In genomic region chr5:143284762-143285161, GRCm38 (mm10) we compare ENCODE assay signal across 15 mouse cellular contexts. TPM values are rescaled to one million over a fixed set of nuclear protein-coding genes. Genes with fewer than 3 reads are reported as not detected.
DNase-seq lines count a peak whose midpoint lies in the region; ATAC-seq and TF ChIP-seq lines count a peak whose summit lies in the region.
"Had no signal": no experiment of that assay in that cellular context is flagged by ENCODE, and none has a peak within 500 bp of the region (broad histone marks: within the 10 kb centered on the region; RNA-seq: fewer than 3 reads in every experiment).

No protein-coding gene starts in this region.

- intact Hi-C loops in left cerebral cortex, postnatal 4 days (cut with DNase I), result no loop called here

- TF ChIP-seq CTCF in midbrain, postnatal 0 days (IDR thresholded peaks at IDR 0.05), result peak; percentile 42

- H3K4me2 ChIP-seq in midbrain, postnatal 0 days (ENCODE audit: low read depth, low read length, poor library complexity, severe bottlenecking), result no peak overlapping the region
- H3K4me2 ChIP-seq: forebrain, embryonic 12.5 days; midbrain, embryonic 13.5 days had no signal

- peaks cover 23% of the 10 kb centered on the region for H3K27me3 ChIP-seq in midbrain, postnatal 0 days (ENCODE audit: insufficient read depth, low read length)
- peaks cover 52% of the 10 kb centered on the region for H3K27me3 ChIP-seq in midbrain, embryonic 10.5 days (ENCODE audit: low read depth, poor library complexity, severe bottlenecking)

- H3K9ac ChIP-seq in midbrain, postnatal 0 days (replicated peaks; ENCODE audit: low read length, poor library complexity, severe bottlenecking), result no peak overlapping the region
- H3K9ac ChIP-seq: forebrain, embryonic 12.5 days; midbrain, embryonic 13.5 days had no signal

- DNase-seq in CD4-positive, CD25-positive, alpha-beta regulatory T cell, adult 2 months (ENCODE audit: low read depth, low spot score), result peak; percentile 25
- peak; percentile 35 for DNase-seq in kidney, adult 9 months
- no peak for DNase-seq in kidney, adult 11 months
- no peak for DNase-seq in midbrain, postnatal 0 days (ENCODE audit: low spot score)
- no peak for DNase-seq in midbrain, embryonic 10.5 days (ENCODE audit: low spot score)
- no peak for DNase-seq in left cerebral cortex, postnatal 4 days
- DNase-seq in adrenal gland, postnatal 14 days, result no peak
- DNase-seq: cerebellum, adult 9-10 months; spleen, adult 18-20 months had no signal

- no peaks in the 10 kb centered on the region; the same call in 1 of the 2 replicates for H3K36me3 ChIP-seq in midbrain, postnatal 0 days (ENCODE audit: insufficient read depth, low read length)
- H3K36me3 ChIP-seq in midbrain, embryonic 10.5 days, result no peaks in the 10 kb centered on the region
- H3K36me3 ChIP-seq: midbrain, embryonic 13.5 days had no signal

- no peak overlapping the region for H3K4me3 ChIP-seq in midbrain, postnatal 0 days (ENCODE audit: low read depth, low read length)
- no peak overlapping the region for H3K4me3 ChIP-seq in midbrain, embryonic 10.5 days
- H3K4me3 ChIP-seq: forebrain, embryonic 12.5 days; midbrain, embryonic 13.5 days had no signal

- 37% methylated on average over 6 of the region's 6 CpGs for WGBS in midbrain, postnatal 0 days
- 43% methylated on average over 6 of the region's 6 CpGs for WGBS in midbrain, embryonic 10.5 days

- H3K9me3 ChIP-seq in midbrain, postnatal 0 days (ENCODE audit: low read length), result no peaks in the 10 kb centered on the region
- no peaks in the 10 kb centered on the region for H3K9me3 ChIP-seq in midbrain, embryonic 10.5 days (replicated peaks)
- H3K9me3 ChIP-seq: forebrain, embryonic 12.5 days; midbrain, embryonic 13.5 days had no signal

- no peak for ATAC-seq in CD4-positive, CD25-positive, alpha-beta regulatory T cell, adult 4 months
- ATAC-seq in midbrain, postnatal 0 days (ENCODE audit: low FRiP score), result no peak
- ATAC-seq: midbrain, embryonic 13.5 days had no signal

- no peak overlapping the region for H3K27ac ChIP-seq in midbrain, postnatal 0 days (ENCODE audit: low read depth, low read length)
- no peak overlapping the region for H3K27ac ChIP-seq in midbrain, embryonic 10.5 days (replicated peaks)
- H3K27ac ChIP-seq: forebrain, embryonic 12.5 days; midbrain, embryonic 13.5 days had no signal

- no peaks in the 10 kb centered on the region for H3K4me1 ChIP-seq in midbrain, postnatal 0 days (ENCODE audit: insufficient read depth, low read length)
- peaks cover 15% of the 10 kb centered on the region for H3K4me1 ChIP-seq in midbrain, embryonic 10.5 days

RNA-seq across cellular contexts. Expression of gene Zfp853, which starts 8.7 kb away (rescaled TPM):
- not detected for polyA plus RNA-seq in CD4-positive, CD25-positive, alpha-beta regulatory T cell, adult 4 months (2017; shearing (Covaris generic))
- 27.5 and 31.3 TPM in 2 replicates for total RNA-seq in midbrain, postnatal 0 days (2014; rRNA removed)
- 0.62 and 0.81 TPM in 2 replicates for polyA plus RNA-seq in midbrain, postnatal 0 days (2015; fragmentation: Nextera tagmentation; extraction: Ambion mirVana)
- not detected in 2 replicates for polyA plus RNA-seq in midbrain, embryonic 10.5 days (2016; fragmentation: Nextera tagmentation; extraction: Ambion mirVana)
- total RNA-seq in left cerebral cortex, postnatal 4 days (2021), result 10 to 100 TPM in 1 of 2 experiments, 1 to 10 TPM in 1; 8.5 to 10.1 TPM
- total RNA-seq in adrenal gland, postnatal 14 days (2021), result 0.41 and 0.83 TPM in 2 replicates
- polyA plus RNA-seq: embryonic facial prominence, embryonic 11.5 days; neural tube, embryonic 11.5 days; testis, adult 2 months had no signal

RNA-seq across cellular contexts. Expression of gene Zfp316, which starts 14.9 kb away (rescaled TPM):
- polyA plus RNA-seq in CD4-positive, CD25-positive, alpha-beta regulatory T cell, adult 4 months (2017; shearing (Covaris generic)), result under 1 TPM; 0.19 to 0.35 TPM
- 32.1 and 36.0 TPM in 2 replicates for total RNA-seq in midbrain, postnatal 0 days (2014; rRNA removed)
- 6.2 and 6.8 TPM in 2 replicates for polyA plus RNA-seq in midbrain, postnatal 0 days (2015; fragmentation: Nextera tagmentation; extraction: Ambion mirVana)
- 4.2 and 5.2 TPM in 2 replicates for polyA plus RNA-seq in midbrain, embryonic 10.5 days (2016; fragmentation: Nextera tagmentation; extraction: Ambion mirVana)
- 10 to 100 TPM; 29.5 to 30.2 TPM for total RNA-seq in left cerebral cortex, postnatal 4 days (2021)
- total RNA-seq in adrenal gland, postnatal 14 days (2021), result 6.9 and 7.6 TPM in 2 replicates

RNA-seq across cellular contexts. Expression of gene E130309D02Rik, which starts 30.4 kb away (rescaled TPM):
- polyA plus RNA-seq in CD4-positive, CD25-positive, alpha-beta regulatory T cell, adult 4 months (2017; shearing (Covaris generic)), result 1 to 10 TPM; 5.1 to 7.5 TPM
- total RNA-seq in midbrain, postnatal 0 days (2014; rRNA removed), result 28.9 and 34.0 TPM in 2 replicates
- polyA plus RNA-seq in midbrain, postnatal 0 days (2015; fragmentation: Nextera tagmentation; extraction: Ambion mirVana), result 18.3 and 19.6 TPM in 2 replicates
- 59.2 and 61.7 TPM in 2 replicates for polyA plus RNA-seq in midbrain, embryonic 10.5 days (2016; fragmentation: Nextera tagmentation; extraction: Ambion mirVana)
- 10 to 100 TPM; 26.0 to 29.9 TPM for total RNA-seq in left cerebral cortex, postnatal 4 days (2021)
- total RNA-seq in adrenal gland, postnatal 14 days (2021), result 24.5 and 26.4 TPM in 2 replicates

RNA-seq across cellular contexts. Expression of gene Zdhhc4, which starts 44.3 kb away (rescaled TPM):
- polyA plus RNA-seq in CD4-positive, CD25-positive, alpha-beta regulatory T cell, adult 4 months (2017; shearing (Covaris generic)), result 100 to 1,000 TPM in 1 of 2 experiments, 10 to 100 TPM in 1; 54.0 to 104 TPM
- 70.8 and 93.0 TPM in 2 replicates for total RNA-seq in midbrain, postnatal 0 days (2014; rRNA removed)
- 94.5 and 96.9 TPM in 2 replicates for polyA plus RNA-seq in midbrain, postnatal 0 days (2015; fragmentation: Nextera tagmentation; extraction: Ambion mirVana)
- 64.8 and 72.9 TPM in 2 replicates for polyA plus RNA-seq in midbrain, embryonic 10.5 days (2016; fragmentation: Nextera tagmentation; extraction: Ambion mirVana)
- total RNA-seq in left cerebral cortex, postnatal 4 days (2021), result 10 to 100 TPM; 37.9 to 44.8 TPM
- total RNA-seq in adrenal gland, postnatal 14 days (2021), result 52.0 and 52.5 TPM in 2 replicates

RNA-seq across cellular contexts. Expression of gene Zfp12, which starts 49.8 kb away (rescaled TPM):
- 1 to 10 TPM; 3.6 to 4.6 TPM for polyA plus RNA-seq in CD4-positive, CD25-positive, alpha-beta regulatory T cell, adult 4 months (2017; shearing (Covaris generic))
- 31.1 and 36.1 TPM in 2 replicates for total RNA-seq in midbrain, postnatal 0 days (2014; rRNA removed)
- 10.7 and 11.8 TPM in 2 replicates for polyA plus RNA-seq in midbrain, postnatal 0 days (2015; fragmentation: Nextera tagmentation; extraction: Ambion mirVana)
- polyA plus RNA-seq in midbrain, embryonic 10.5 days (2016; fragmentation: Nextera tagmentation; extraction: Ambion mirVana), result 20.8 and 21.3 TPM in 2 replicates
- total RNA-seq in left cerebral cortex, postnatal 4 days (2021), result 10 to 100 TPM; 24.9 to 29.5 TPM
- 19.7 and 22.0 TPM in 2 replicates for total RNA-seq in adrenal gland, postnatal 14 days (2021)

Comparison
In these comparisons a context has a peak if more than half of its experiments do, and no peak if none do; other contexts are left out.
1. DNase-seq: peak in CD4-positive, CD25-positive, alpha-beta regulatory T cell, adult 2 months (single experiment) and kidney, adult 9 months (single experiment); none in kidney, adult 11 months (single experiment), midbrain, postnatal 0 days (single experiment), midbrain, embryonic 10.5 days (single experiment), left cerebral cortex, postnatal 4 days (single experiment) and adrenal gland, postnatal 14 days (single experiment).